Mouse (Mus musculus) heart, postnatal 14 days (tissue): ENCODE data around the gene Vmn2r80. TPM values are rescaled to one million over a fixed set of nuclear protein-coding genes. Genes with fewer than 3 reads are reported as not detected.
"Not testable (repeated sequence)": the region's sequence is repeated elsewhere in the genome, so short reads cannot be mapped to it uniquely, and the experiment has no call there.

Source experiments
- DNase-seq, 2 experiments: peaks; one replicate each; pipeline ENCODE4 v3.0.0; 2021 to 2022
- intact Hi-C: fragments of 180-260 bp; cut with DNase I; formaldehyde crosslinking; loops from one replicate; pipeline ENCODE4 v1.15.1; 2025
- long read RNA-seq, 2 experiments: library from polyadenylated mRNA; stranded (forward); transcript quantifications; one replicate each; pipeline ENCODE4 v2.0.0; 2021
- total RNA-seq, 2 experiments: library from RNA; stranded (reverse); gene quantifications; 2 replicates each; pipeline ENCODE4 v1.2.3; 2021

The Vmn2r80 gene
- total RNA-seq, result not detected
- long read RNA-seq, experiment 1, result 0 reads
- long read RNA-seq, experiment 2, result 0 reads

GRCm38 (mm10) chr10:79148469-79148868 is at the start of gene Vmn2r80:
TSS of gene Vmn2r80 (plus strand) at chr10:79148769.
- DNase-seq, intact Hi-C loops: not testable (repeated sequence)

GRCm38 (mm10) chr10:79106325-79107282 is 42.0 kb upstream of the Vmn2r80 start:
- DNase-seq, result no peak
- intact Hi-C loops, result no loop called here

GRCm38 (mm10) chr10:79107531-79107930 is 41.0 kb upstream of the Vmn2r80 start:
- DNase-seq, result no peak
- intact Hi-C loops, result no loop called here

GRCm38 (mm10) chr10:79109156-79109555 is 39.4 kb upstream of the Vmn2r80 start:
- DNase-seq, result no peak
- intact Hi-C loops, result no loop called here

- intact Hi-C loops, result no loop called here
- DNase-seq, result no peak
Observed at GRCm38 (mm10) chr10:79110482-79110881, 38.1 kb upstream of the Vmn2r80 start.

GRCm38 (mm10) chr10:79115085-79115484 is 33.5 kb upstream of the Vmn2r80 start:
- DNase-seq, result no peak
- intact Hi-C loops, result no loop called here

- peak; percentile 42 to 72 for DNase-seq
- intact Hi-C loops, result loop anchor here (1.0 kb wide), 1 partner anchor 360 kb away; no protein-coding TSS in a partner anchor
Observed at GRCm38 (mm10) chr10:79116125-79116849, 32.3 kb upstream of the Vmn2r80 start.

GRCm38 (mm10) chr10:79151602-79152001 is 3.0 kb downstream of the Vmn2r80 start:
- DNase-seq, result no peak
- intact Hi-C loops, result no loop called here

GRCm38 (mm10) chr10:79199973-79200372 is 51.4 kb downstream of the Vmn2r80 start:
- intact Hi-C loops, DNase-seq: not testable (repeated sequence)

GRCm38 (mm10) chr10:79220432-79220831 is 71.9 kb downstream of the Vmn2r80 start:
- DNase-seq, result no peak
- intact Hi-C loops, result no loop called here

GRCm38 (mm10) chr10:79221606-79222005 is 73.0 kb downstream of the Vmn2r80 start:
- intact Hi-C loops, result no loop called here
- DNase-seq, result no peak

- intact Hi-C loops, result no loop called here
- no peak for DNase-seq
Observed at GRCm38 (mm10) chr10:79222214-79222613, 73.6 kb downstream of the Vmn2r80 start.

Other genes with a start within 250 kb of the Vmn2r80 start
- gene Olfr1354, start 235.6 kb upstream of the Vmn2r80 start, total RNA-seq, result not detected
- gene Olfr8, start 198.1 kb upstream of the Vmn2r80 start, total RNA-seq, result not detected
- not detected for gene Olfr1353, start 185.5 kb upstream of the Vmn2r80 start, total RNA-seq
- not detected for gene Olfr1352, start 167.7 kb upstream of the Vmn2r80 start, total RNA-seq
- not detected for gene Olfr1351, start 136.3 kb upstream of the Vmn2r80 start, total RNA-seq
- not detected for gene Olfr57, start 120.0 kb upstream of the Vmn2r80 start, total RNA-seq
- gene 2610008E11Rik, start 51.2 kb upstream of the Vmn2r80 start, total RNA-seq, result 10 to 100 TPM; 12.8 to 15.1 TPM
- gene Vmn2r81, start 98.9 kb downstream of the Vmn2r80 start, total RNA-seq, result not detected
- not detected for gene Vmn2r82, start 207.8 kb downstream of the Vmn2r80 start, total RNA-seq